9 mouse cellular contexts compared by ENCODE assay signal in genomic region chr17:28204052-28204720, GRCm38 (mm10). TPM values are rescaled to one million over a fixed set of nuclear protein-coding genes. Genes with fewer than 3 reads are reported as not detected.
DNase-seq lines count a peak whose midpoint lies in the region; ATAC-seq lines count a peak whose summit lies in the region.
"Had no signal": no experiment of that assay in that cellular context is flagged by ENCODE, and none has a peak within 500 bp of the region (broad histone marks: within the 10 kb centered on the region; RNA-seq: fewer than 3 reads in every experiment).

No protein-coding gene starts in this region.

- no peak for ATAC-seq in heart, embryonic 11.5 days (replicated peaks; ENCODE audit: insufficient number of reproducible peaks, low FRiP score, low TSS enrichment)
- peak; percentile 76 for ATAC-seq in erythroblast, adult 5-6 weeks (replicated peaks; ENCODE audit: low FRiP score, poor library complexity, severe bottlenecking)

- no peak overlapping the region for H3K4me3 ChIP-seq in heart, embryonic 11.5 days (ENCODE audit: low read depth, low read length)
- H3K4me3 ChIP-seq in limb, embryonic 10.5 days = 0 out of 2 replicates have a peak overlapping the region, but pooled peaks have one; percentile 3
- H3K4me3 ChIP-seq: embryonic facial prominence, embryonic 12.5 days had no signal

- intact Hi-C loops in heart, postnatal 14 days (cut with DNase I) = no loop called here

- H3K9ac ChIP-seq in heart, embryonic 11.5 days (ENCODE audit: low read depth, low read length) = no peak overlapping the region
- H3K9ac ChIP-seq: embryonic facial prominence, embryonic 12.5 days had no signal

- no peaks in the 10 kb centered on the region for H3K27me3 ChIP-seq in heart, embryonic 11.5 days (ENCODE audit: control insufficient read depth, insufficient read depth, low read length)
- no peaks in the 10 kb centered on the region for H3K27me3 ChIP-seq in limb, embryonic 10.5 days (ENCODE audit: low read depth, poor library complexity, severe bottlenecking)
- H3K27me3 ChIP-seq: embryonic facial prominence, embryonic 12.5 days had no signal

- WGBS in heart, embryonic 11.5 days (ENCODE audit: insufficient replicate concordance) = 34% methylated on average over 14 of the region's 14 CpGs
- 35% methylated on average over 14 of the region's 14 CpGs for WGBS in limb, embryonic 10.5 days

- peaks cover 15% of the 10 kb centered on the region; the same call in 1 of the 2 replicates for H3K36me3 ChIP-seq in heart, embryonic 11.5 days (ENCODE audit: control insufficient read depth, insufficient read depth, low read length)
- H3K36me3 ChIP-seq in limb, embryonic 10.5 days = peaks cover 53% of the 10 kb centered on the region

- peaks cover 13% of the 10 kb centered on the region; the same call in 1 of the 2 replicates for H3K4me1 ChIP-seq in heart, embryonic 11.5 days (ENCODE audit: control insufficient read depth, insufficient read depth, low read length)
- peaks cover 46% of the 10 kb centered on the region for H3K4me1 ChIP-seq in limb, embryonic 10.5 days

- H3K9me3 ChIP-seq in heart, embryonic 11.5 days (replicated peaks; ENCODE audit: control insufficient read depth, low read length) = no peaks in the 10 kb centered on the region
- H3K9me3 ChIP-seq in limb, embryonic 10.5 days (replicated peaks) = no peaks in the 10 kb centered on the region
- H3K9me3 ChIP-seq: embryonic facial prominence, embryonic 12.5 days had no signal

- DNase-seq in heart, postnatal 14 days = peak; percentile 60 to 75
- peak; percentile 81 for DNase-seq in CD4-positive helper T cell, adult 2 months (ENCODE audit: low read depth, low spot score)
- peak; percentile 54 for DNase-seq in adrenal gland, postnatal 25 days
- DNase-seq in limb, embryonic 10.5 days (ENCODE audit: low spot score) = peak; percentile 81
- DNase-seq in ovary, postnatal 14 days (ENCODE audit: low spot score) = peak; percentile 30
- peak; percentile 82 for DNase-seq in thymus, postnatal 14 days

- H3K27ac ChIP-seq in heart, embryonic 11.5 days (ENCODE audit: low read depth, low read length) = no peak overlapping the region
- H3K27ac ChIP-seq in limb, embryonic 10.5 days = 0 out of 2 replicates have a peak overlapping the region, but pooled peaks have one; percentile 15
- H3K27ac ChIP-seq: embryonic facial prominence, embryonic 12.5 days had no signal

- no peak overlapping the region for H3K4me2 ChIP-seq in heart, embryonic 11.5 days
- H3K4me2 ChIP-seq: embryonic facial prominence, embryonic 12.5 days had no signal

RNA-seq across cellular contexts. Expression of gene Def6, which starts 3.4 kb away (rescaled TPM):
- total RNA-seq in heart, postnatal 14 days (2021) = 1 to 10 TPM; 4.7 to 7.1 TPM
- polyA plus RNA-seq in heart, embryonic 11.5 days (2014; fragmentation: Nextera tagmentation; extraction: Ambion mirVana) = 2.6 and 2.8 TPM in 2 replicates
- total RNA-seq in adrenal gland, postnatal 25 days (2021) = 1.8 and 3.1 TPM in 2 replicates
- total RNA-seq in erythroblast, adult 5-6 weeks (2015; ENCODE audit: low replicate concordance) = 7.5 and 12.9 TPM in 2 replicates
- 21.9 and 28.0 TPM in 2 replicates for total RNA-seq in erythroblast, adult 5-6 weeks (2017; ENCODE audit: low replicate concordance)
- polyA plus RNA-seq in limb, embryonic 10.5 days (2016; fragmentation: Nextera tagmentation; extraction: Ambion mirVana) = 6.8 and 11.1 TPM in 2 replicates

RNA-seq across cellular contexts. Expression of gene Zfp523, which starts 27.3 kb away (rescaled TPM):
- total RNA-seq in heart, postnatal 14 days (2021) = 10 to 100 TPM; 16.6 to 17.0 TPM
- polyA plus RNA-seq in heart, embryonic 11.5 days (2014; fragmentation: Nextera tagmentation; extraction: Ambion mirVana) = 19.5 and 21.0 TPM in 2 replicates
- 41.5 and 45.5 TPM in 2 replicates for total RNA-seq in adrenal gland, postnatal 25 days (2021)
- total RNA-seq in erythroblast, adult 5-6 weeks (2015; ENCODE audit: low replicate concordance) = 1.5 and 2.3 TPM in 2 replicates
- 2.1 and 2.5 TPM in 2 replicates for total RNA-seq in erythroblast, adult 5-6 weeks (2017; ENCODE audit: low replicate concordance)
- 33.6 and 40.2 TPM in 2 replicates for polyA plus RNA-seq in limb, embryonic 10.5 days (2016; fragmentation: Nextera tagmentation; extraction: Ambion mirVana)

RNA-seq across cellular contexts. Expression of gene Ppard, which starts 28.3 kb away (rescaled TPM):
- 10 to 100 TPM; 37.7 to 39.4 TPM for total RNA-seq in heart, postnatal 14 days (2021)
- polyA plus RNA-seq in heart, embryonic 11.5 days (2014; fragmentation: Nextera tagmentation; extraction: Ambion mirVana) = 1.8 and 2.0 TPM in 2 replicates
- 36.3 and 43.3 TPM in 2 replicates for total RNA-seq in adrenal gland, postnatal 25 days (2021)
- 0.21 and 0.77 TPM in 2 replicates for total RNA-seq in erythroblast, adult 5-6 weeks (2015; ENCODE audit: low replicate concordance)
- total RNA-seq in erythroblast, adult 5-6 weeks (2017; ENCODE audit: low replicate concordance) = 0.94 TPM in 1 of 2 replicates, not detected in the other
- 1.9 and 2.3 TPM in 2 replicates for polyA plus RNA-seq in limb, embryonic 10.5 days (2016; fragmentation: Nextera tagmentation; extraction: Ambion mirVana)

Comparison
In these comparisons a context has a peak if more than half of its experiments do, and no peak if none do; other contexts are left out.
1. DNase-seq: peak in every context shown above with its lines; median percentile 82 in thymus, postnatal 14 days; 81 in CD4-positive helper T cell, adult 2 months; 81 in limb, embryonic 10.5 days; 68 in heart, postnatal 14 days; 54 in adrenal gland, postnatal 25 days; 30 in ovary, postnatal 14 days.
2. RNA of gene Zfp523, which starts 27.3 kb away (total RNA-seq): 41.5 to 45.5 TPM in adrenal gland, postnatal 25 days and 16.6 to 17.0 TPM in heart, postnatal 14 days; 1.5 to 2.5 TPM in erythroblast, adult 5-6 weeks; every median in the first group is over 4 times any median in the second.
3. RNA of gene Ppard, which starts 28.3 kb away (total RNA-seq): 37.7 to 39.4 TPM in heart, postnatal 14 days and 36.3 to 43.3 TPM in adrenal gland, postnatal 25 days; 0.21 to 0.94 TPM in erythroblast, adult 5-6 weeks; every median in the first group is over 10 times any median in the second.